ENCODE assay signal across 19 mouse cellular contexts in genomic region chr2:9852851-9853576, GRCm38 (mm10). TPM values are rescaled to one million over a fixed set of nuclear protein-coding genes. Genes with fewer than 3 reads are reported as not detected.
DNase-seq lines count a peak whose midpoint lies in the region; ATAC-seq and TF ChIP-seq lines count a peak whose summit lies in the region.
"Had no signal": no experiment of that assay in that cellular context is flagged by ENCODE, and none has a peak within 500 bp of the region (broad histone marks: within the 10 kb centered on the region; RNA-seq: fewer than 3 reads in every experiment).

No protein-coding gene starts in this region.

- H3K27ac ChIP-seq in lung, embryonic 14.5 days (ENCODE audit: low read depth), result no peak overlapping the region
- no peak overlapping the region for H3K27ac ChIP-seq in embryonic facial prominence, embryonic 13.5 days
- no peak overlapping the region for H3K27ac ChIP-seq in midbrain, postnatal 0 days (ENCODE audit: low read depth, low read length)
- H3K27ac ChIP-seq in left cerebral cortex, adult 2 months, result no peak overlapping the region
- H3K27ac ChIP-seq: gastrocnemius, adult 2 months; kidney, postnatal 0 days; liver, embryonic 13.5 days had no signal

- no peak for TF ChIP-seq CTCF in lung, embryonic 14.5 days (IDR thresholded peaks at IDR 0.05; ENCODE audit: low read depth)
- no peak for TF ChIP-seq CTCF in midbrain, postnatal 0 days (IDR thresholded peaks at IDR 0.05)
- TF ChIP-seq CTCF in left cerebral cortex, adult 2 months (IDR thresholded peaks at IDR 0.05), result no peak

- peak; percentile 17 for DNase-seq in embryo, embryonic 9.5 days (ENCODE audit: extremely low spot score)
- no peak for DNase-seq in embryo, embryonic 11 days
- peak; percentile 34 for DNase-seq in lung, embryonic 14.5 days
- DNase-seq in lung, postnatal 25 days (ENCODE audit: low spot score), result no peak
- peak; percentile 15 for DNase-seq in midbrain, postnatal 0 days (ENCODE audit: low spot score)
- no peak for DNase-seq in gastrocnemius, postnatal 25 days
- DNase-seq in left cerebral cortex, adult 2 months (ENCODE audit: extremely low spot score in 1 of 2, low spot score in 2 of 2), result no peak
- DNase-seq: adrenal gland, postnatal 10 days; cerebellum, postnatal 14 days; gastrocnemius, adult 2 months; layer of hippocampus, adult 9-11 months; liver, embryonic 13.5 days; retina, postnatal 1 day had no signal

- 42% methylated on average over 13 of the region's 13 CpGs for WGBS in lung, embryonic 14.5 days
- WGBS in embryonic facial prominence, embryonic 13.5 days, result 61% methylated on average over 13 of the region's 13 CpGs
- 20% methylated on average over 13 of the region's 13 CpGs for WGBS in midbrain, postnatal 0 days

- H3K4me1 ChIP-seq in lung, embryonic 14.5 days (ENCODE audit: insufficient read depth), result no peaks in the 10 kb centered on the region
- no peaks in the 10 kb centered on the region for H3K4me1 ChIP-seq in embryonic facial prominence, embryonic 13.5 days
- no peaks in the 10 kb centered on the region; the same call in 1 of the 2 replicates for H3K4me1 ChIP-seq in midbrain, postnatal 0 days (ENCODE audit: insufficient read depth, low read length)
- H3K4me1 ChIP-seq: liver, embryonic 13.5 days had no signal

- no peaks in the 10 kb centered on the region for H3K36me3 ChIP-seq in lung, embryonic 14.5 days (ENCODE audit: insufficient read depth)
- no peaks in the 10 kb centered on the region for H3K36me3 ChIP-seq in embryonic facial prominence, embryonic 13.5 days
- H3K36me3 ChIP-seq in midbrain, postnatal 0 days (ENCODE audit: insufficient read depth, low read length), result no peaks in the 10 kb centered on the region
- H3K36me3 ChIP-seq: liver, embryonic 13.5 days had no signal

- no peak overlapping the region for H3K4me3 ChIP-seq in lung, embryonic 14.5 days (ENCODE audit: low read depth, low read length)
- no peak overlapping the region for H3K4me3 ChIP-seq in embryonic facial prominence, embryonic 13.5 days
- H3K4me3 ChIP-seq in midbrain, postnatal 0 days (ENCODE audit: low read depth, low read length), result no peak overlapping the region
- no peak overlapping the region for H3K4me3 ChIP-seq in left cerebral cortex, adult 2 months
- H3K4me3 ChIP-seq: gastrocnemius, adult 2 months; liver, embryonic 13.5 days had no signal

- no peaks in the 10 kb centered on the region for H3K9me3 ChIP-seq in lung, embryonic 14.5 days (ENCODE audit: low read depth, low read length)
- H3K9me3 ChIP-seq in embryonic facial prominence, embryonic 13.5 days, result no peaks in the 10 kb centered on the region
- H3K9me3 ChIP-seq in midbrain, postnatal 0 days (ENCODE audit: low read length), result no peaks in the 10 kb centered on the region
- H3K9me3 ChIP-seq: liver, embryonic 13.5 days had no signal

- no peak overlapping the region for H3K9ac ChIP-seq in lung, embryonic 14.5 days
- H3K9ac ChIP-seq in embryonic facial prominence, embryonic 13.5 days, result no peak overlapping the region
- no peak overlapping the region for H3K9ac ChIP-seq in midbrain, postnatal 0 days (replicated peaks; ENCODE audit: low read length, poor library complexity, severe bottlenecking)
- H3K9ac ChIP-seq: liver, embryonic 13.5 days had no signal

- no peaks in the 10 kb centered on the region for H3K27me3 ChIP-seq in lung, embryonic 14.5 days (ENCODE audit: insufficient read depth, low read length)
- no peaks in the 10 kb centered on the region for H3K27me3 ChIP-seq in embryonic facial prominence, embryonic 13.5 days
- H3K27me3 ChIP-seq in midbrain, postnatal 0 days (ENCODE audit: insufficient read depth, low read length), result no peaks in the 10 kb centered on the region
- H3K27me3 ChIP-seq: liver, embryonic 13.5 days had no signal

- no peak overlapping the region for H3K4me2 ChIP-seq in lung, embryonic 14.5 days
- H3K4me2 ChIP-seq in embryonic facial prominence, embryonic 13.5 days, result no peak overlapping the region
- H3K4me2 ChIP-seq in midbrain, postnatal 0 days (ENCODE audit: low read depth, low read length, poor library complexity, severe bottlenecking), result 0 out of 2 replicates have a peak overlapping the region, but pooled peaks have one; percentile 9
- H3K4me2 ChIP-seq: liver, embryonic 13.5 days had no signal

- intact Hi-C loops in left cerebral cortex, adult 2 months (cut with DNase I), result no loop called here

- peak; percentile 44; the same call in 1 of the 2 replicates for ATAC-seq in lung, embryonic 14.5 days (ENCODE audit: insufficient read depth)
- 0 out of 2 replicates have a peak, but pooled peaks have one; percentile 32 for ATAC-seq in embryonic facial prominence, embryonic 13.5 days (ENCODE audit: insufficient number of reproducible peaks, insufficient read depth, low FRiP score, low TSS enrichment, low read depth)
- ATAC-seq in midbrain, postnatal 0 days (ENCODE audit: low FRiP score), result no peak
- ATAC-seq: forebrain, embryonic 16.5 days had no signal

RNA-seq across cellular contexts. Expression of gene 4930412O13Rik, which starts 28.0 kb away (rescaled TPM):
- not detected in 2 replicates for polyA plus RNA-seq in lung, embryonic 14.5 days (2014; fragmentation: Nextera tagmentation; extraction: Ambion mirVana)
- polyA plus RNA-seq in embryonic facial prominence, embryonic 13.5 days (2015; fragmentation: Nextera tagmentation; extraction: Ambion mirVana), result 1.0 TPM in 1 of 2 replicates, not detected in the other
- 0.11 and 0.66 TPM in 2 replicates for total RNA-seq in midbrain, postnatal 0 days (2014; rRNA removed)
- polyA plus RNA-seq in midbrain, postnatal 0 days (2015; fragmentation: Nextera tagmentation; extraction: Ambion mirVana), result 2.0 TPM in 2 replicates
- not detected for total RNA-seq in gastrocnemius, postnatal 25 days (2021)
- total RNA-seq in left cerebral cortex, adult 2 months (2021), result not detected
- total RNA-seq: gastrocnemius, adult 2 months; heart, postnatal 25 days; left cerebral cortex, postnatal 36 days; megakaryocyte, adult 5-6 weeks had no signal
- polyA plus RNA-seq: forebrain, embryonic 16.5 days; liver, embryonic 13.5 days had no signal

RNA-seq across cellular contexts. Expression of gene 9230102O04Rik, which starts 36.3 kb away (rescaled TPM):
- polyA plus RNA-seq in lung, embryonic 14.5 days (2014; fragmentation: Nextera tagmentation; extraction: Ambion mirVana), result not detected in 2 replicates
- 0.70 and 0.79 TPM in 2 replicates for polyA plus RNA-seq in embryonic facial prominence, embryonic 13.5 days (2015; fragmentation: Nextera tagmentation; extraction: Ambion mirVana)
- total RNA-seq in midbrain, postnatal 0 days (2014; rRNA removed), result 0.77 TPM in 1 of 2 replicates, not detected in the other
- 2.2 and 3.6 TPM in 2 replicates for polyA plus RNA-seq in midbrain, postnatal 0 days (2015; fragmentation: Nextera tagmentation; extraction: Ambion mirVana)
- not detected for total RNA-seq in gastrocnemius, postnatal 25 days (2021)
- total RNA-seq in left cerebral cortex, adult 2 months (2021), result not detected
- total RNA-seq: adrenal gland, postnatal 10 days; gastrocnemius, adult 2 months; heart, postnatal 25 days; left cerebral cortex, postnatal 36 days; megakaryocyte, adult 5-6 weeks had no signal
- polyA plus RNA-seq: forebrain, embryonic 16.5 days; liver, embryonic 13.5 days had no signal

RNA-seq across cellular contexts. Expression of gene Gata3, which starts 36.8 kb away (rescaled TPM):
- polyA plus RNA-seq in lung, embryonic 14.5 days (2014; fragmentation: Nextera tagmentation; extraction: Ambion mirVana), result 2.9 and 3.4 TPM in 2 replicates
- 21.7 and 29.8 TPM in 2 replicates for polyA plus RNA-seq in embryonic facial prominence, embryonic 13.5 days (2015; fragmentation: Nextera tagmentation; extraction: Ambion mirVana)
- total RNA-seq in midbrain, postnatal 0 days (2014; rRNA removed), result 13.3 and 14.5 TPM in 2 replicates
- 88.9 and 94.6 TPM in 2 replicates for polyA plus RNA-seq in midbrain, postnatal 0 days (2015; fragmentation: Nextera tagmentation; extraction: Ambion mirVana)
- under 1 TPM; 0.43 to 0.54 TPM for total RNA-seq in gastrocnemius, postnatal 25 days (2021)
- not detected for total RNA-seq in left cerebral cortex, adult 2 months (2021)
- total RNA-seq: left cerebral cortex, postnatal 36 days had no signal

Comparison
In these comparisons a context has a peak if more than half of its experiments do, and no peak if none do; other contexts are left out.
1. DNase-seq: peak in embryo, embryonic 9.5 days (single experiment), lung, embryonic 14.5 days (single experiment) and midbrain, postnatal 0 days (single experiment); none in embryo, embryonic 11 days (single experiment), lung, postnatal 25 days (single experiment), gastrocnemius, postnatal 25 days (single experiment) and left cerebral cortex, adult 2 months (0 of 2).